Mouse (Mus musculus) C2C12 (cell line): ENCODE data around the gene Pnmal2. TPM values are rescaled to one million over a fixed set of nuclear protein-coding genes. Genes with fewer than 3 reads are reported as not detected.

ENCODE experiments used
- H3K27me3 ChIP-seq: one replicate; pipeline ENCODE4 v1.6.1; 2011; ENCODE audit not compliant: control insufficient read depth, insufficient read depth, insufficient read length
- H3K36me3 ChIP-seq: one replicate; pipeline ENCODE4 v1.6.1; 2011; ENCODE audit not compliant: control insufficient read depth, insufficient read depth
- H3K4me3 ChIP-seq: one replicate; pipeline ENCODE4 v1.5.1; 2011; ENCODE audit warnings: mild to moderate bottlenecking, control low read depth; ENCODE audit not compliant: poor library complexity, insufficient read depth, severe bottlenecking
- H3K79me2 ChIP-seq: one replicate; pipeline ENCODE4 v1.6.1; 2011; ENCODE audit not compliant: control insufficient read depth, insufficient read depth
- H3K79me3 ChIP-seq: one replicate; pipeline ENCODE4 v1.6.1; 2011; ENCODE audit warnings: low read depth, control low read depth
- H3ac ChIP-seq: one replicate; pipeline ENCODE3; 2011; ENCODE audit warnings: low read depth; ENCODE audit not compliant: control insufficient read depth, insufficient read length
- CEBPB ChIP-seq: IDR thresholded peaks from one replicate; pipeline ENCODE4 v1.6.1; 2011; ENCODE audit warnings: low read depth, mild to moderate bottlenecking, control low read depth, moderate library complexity
- CTCF ChIP-seq: IDR thresholded peaks from one replicate; pipeline ENCODE4 v1.5.1; 2011; ENCODE audit not compliant: control insufficient read depth, insufficient read depth, insufficient read length
- FOSL1 ChIP-seq: IDR thresholded peaks from one replicate; pipeline ENCODE4 v1.8.0; 2011; ENCODE audit warnings: mild to moderate bottlenecking, low read length; ENCODE audit not compliant: poor library complexity, insufficient read depth, severe bottlenecking
- MAX ChIP-seq: IDR thresholded peaks from one replicate; pipeline ENCODE4 v1.6.1; 2011; ENCODE audit warnings: mild to moderate bottlenecking, control low read depth
- MYOD1 ChIP-seq: IDR thresholded peaks from one replicate; pipeline ENCODE4 v1.6.1; 2011; ENCODE audit warnings: low read depth; ENCODE audit not compliant: control insufficient read depth, insufficient read length
- MYOG ChIP-seq: IDR thresholded peaks from one replicate; pipeline ENCODE4 v1.6.1; 2011; ENCODE audit not compliant: control insufficient read depth, insufficient read length; ENCODE audit errors: extremely low read depth
- USF1 ChIP-seq: IDR thresholded peaks from one replicate; pipeline ENCODE4 v1.6.1; 2011; ENCODE audit warnings: low read depth, mild to moderate bottlenecking, control low read depth, moderate library complexity
- polyA plus RNA-seq: library from polyadenylated mRNA; unstranded; fragments of >200 nt; fragmentation: generic; extraction: Trizol; gene quantifications from one replicate; pipeline ENCODE4 v1.2.1, GENCODE M21; 2012; ENCODE audit warnings: missing spikeins

Gene Pnmal2
- polyA plus RNA-seq, 1 experiment: 12.6 TPM

GRCm38 (mm10) chr7:16978173-16978572, 33.7 kb downstream of the Pnmal2 start:
- no peak overlapping the region for H3K4me3 ChIP-seq
- no peaks in the 10 kb centered on the region for H3K27me3 ChIP-seq
- H3K79me3 ChIP-seq: no peaks in the 10 kb centered on the region
- H3K79me2 ChIP-seq: no peaks in the 10 kb centered on the region
- H3K36me3 ChIP-seq: no peaks in the 10 kb centered on the region
- no peak for TF ChIP-seq FOSL1
- no peak for TF ChIP-seq CTCF
- TF ChIP-seq MYOD1: no peak
- TF ChIP-seq MYOG: no peak
- no peak for TF ChIP-seq USF1
- TF ChIP-seq CEBPB: no peak
- no peak for TF ChIP-seq MAX
- no peak overlapping the region for H3ac ChIP-seq

- Histone ChIP-seq H3ac (no peak overlapping the region), H3K79me2 (no peaks in the 10 kb centered on the region), H3K36me3 (no peaks in the 10 kb centered on the region), H3K27me3 (no peaks in the 10 kb centered on the region), H3K79me3 (no peaks in the 10 kb centered on the region), H3K4me3 (no peak overlapping the region)
- no peak for TF ChIP-seq MAX
- TF ChIP-seq FOSL1: no peak
Measured at GRCm38 (mm10) chr7:16978593-16978992, 34.1 kb downstream of the Pnmal2 start.

- no peaks in the 10 kb centered on the region for H3K79me2 ChIP-seq
- H3K36me3 ChIP-seq: no peaks in the 10 kb centered on the region
- H3ac ChIP-seq: no peak overlapping the region
- H3K27me3 ChIP-seq: no peaks in the 10 kb centered on the region
- no peaks in the 10 kb centered on the region for H3K79me3 ChIP-seq
- H3K4me3 ChIP-seq: no peak overlapping the region
- no peak for TF ChIP-seq CEBPB
Measured at GRCm38 (mm10) chr7:16980348-16980747, 35.9 kb downstream of the Pnmal2 start.

- TF ChIP-seq MYOG: no peak
- no peak for TF ChIP-seq MAX
- no peak for TF ChIP-seq USF1
- no peak for TF ChIP-seq CEBPB
- no peak for TF ChIP-seq FOSL1
- TF ChIP-seq MYOD1: no peak
- TF ChIP-seq CTCF: no peak
- Histone ChIP-seq H3K4me3 (no peak within 1 kb of the TSS), H3K27me3 (no peaks in the 10 kb centered on the region), H3K79me2 (no peaks in the 10 kb centered on the region), H3K36me3 (no peaks in the 10 kb centered on the region), H3K79me3 (no peaks in the 10 kb centered on the region), H3ac (no peak within 1 kb of the TSS)
Measured at GRCm38 (mm10) chr7:16982859-16983568, 38.5 kb downstream of the Pnmal2 start, which contains the start of gene Gm42372. Gene Gm42372 (plus strand): TSS chr7:16983086.

GRCm38 (mm10) chr7:16987541-16988149, 43.2 kb downstream of the Pnmal2 start:
- H3K36me3 ChIP-seq: no peaks in the 10 kb centered on the region
- H3ac ChIP-seq: no peak overlapping the region
- H3K79me2 ChIP-seq: no peaks in the 10 kb centered on the region
- no peak overlapping the region for H3K4me3 ChIP-seq
- H3K27me3 ChIP-seq: no peaks in the 10 kb centered on the region
- H3K79me3 ChIP-seq: no peaks in the 10 kb centered on the region
- TF ChIP-seq USF1: no peak
- TF ChIP-seq MYOG: no peak
- TF ChIP-seq MYOD1: no peak
- no peak for TF ChIP-seq FOSL1
- TF ChIP-seq CTCF: no peak
- TF ChIP-seq CEBPB: no peak
- TF ChIP-seq MAX: no peak

- H3K79me3 ChIP-seq: no peaks in the 10 kb centered on the region
- no peak for TF ChIP-seq MYOD1
- no peak for TF ChIP-seq CTCF
- TF ChIP-seq USF1: no peak
- no peak for TF ChIP-seq MAX
- TF ChIP-seq CEBPB: no peak
- TF ChIP-seq FOSL1: no peak
- no peak for TF ChIP-seq MYOG
- no peaks in the 10 kb centered on the region for H3K79me2 ChIP-seq
- no peak overlapping the region for H3ac ChIP-seq
- H3K36me3 ChIP-seq: no peaks in the 10 kb centered on the region
- no peaks in the 10 kb centered on the region for H3K27me3 ChIP-seq
- H3K4me3 ChIP-seq: no peak overlapping the region
Measured at GRCm38 (mm10) chr7:16988405-16988804, 43.9 kb downstream of the Pnmal2 start.
